Mouse (Mus musculus) liver, embryonic 15.5 days (tissue): ENCODE results near the gene Gm15557. TPM values are rescaled to one million over a fixed set of nuclear protein-coding genes. Genes with fewer than 3 reads are reported as not detected.

Source experiments
- ATAC-seq: fragments of 200-750 bp; cut with Nextera tagmentation; 2 replicates; pipeline ENCODE4 v1.8.0; 2017; ENCODE audit warnings: moderate number of reproducible peaks, mild to moderate bottlenecking, moderate library complexity; ENCODE audit not compliant: insufficient read depth
- H3K27ac ChIP-seq: fragments of 300-500 bp; sonication (generic); replicated peaks from 2 replicates; pipeline ENCODE4 v1.5.1; 2015; ENCODE audit warnings: mild to moderate bottlenecking, inconsistent platforms
- H3K27me3 ChIP-seq: fragments of 300-500 bp; sonication (generic); 2 replicates; pipeline ENCODE4 v1.6.1; 2015; ENCODE audit warnings: mild to moderate bottlenecking, inconsistent platforms
- H3K36me3 ChIP-seq: fragments of 300-500 bp; sonication (generic); replicated peaks from 2 replicates; pipeline ENCODE4 v1.6.1; 2015; ENCODE audit warnings: moderate library complexity, mild to moderate bottlenecking, inconsistent platforms
- H3K4me1 ChIP-seq: fragments of 300-500 bp; sonication (generic); replicated peaks from 2 replicates; pipeline ENCODE4 v1.6.1; 2015; ENCODE audit warnings: inconsistent platforms
- H3K4me2 ChIP-seq: fragments of 300-500 bp; sonication (generic); 2 replicates; pipeline ENCODE4 v1.6.1; 2015; ENCODE audit warnings: moderate library complexity, mild to moderate bottlenecking, inconsistent platforms
- H3K4me3 ChIP-seq: fragments of 300-500 bp; sonication (generic); replicated peaks from 2 replicates; pipeline ENCODE4 v1.5.1; 2015; ENCODE audit warnings: mild to moderate bottlenecking, inconsistent platforms
- H3K9ac ChIP-seq: fragments of 300-500 bp; sonication (generic); 2 replicates; pipeline ENCODE4 v1.6.1; 2015; ENCODE audit warnings: moderate library complexity, mild to moderate bottlenecking, inconsistent platforms
- H3K9me3 ChIP-seq: fragments of 300-500 bp; sonication (generic); replicated peaks from 2 replicates; pipeline ENCODE4 v1.6.1; 2016; ENCODE audit warnings: inconsistent platforms
- WGBS: fragments of 180-500 bp; shearing (Covaris S2); methylation state at CpG from one replicate; pipeline ENCODE4 v1.1.7; 2015; ENCODE audit warnings: mixed read lengths; ENCODE audit not compliant: insufficient replicate concordance; 5-methylcytosine and 5-hydroxymethylcytosine counted together
- polyA plus RNA-seq: library from polyadenylated mRNA; unstranded; fragments of >200 nt; fragmentation: Nextera tagmentation; extraction: Ambion mirVana; gene quantifications from 2 replicates; pipeline ENCODE4 v1.2.1, GENCODE M21; 2015

Gm15557 gene
- polyA plus RNA-seq, 1 experiment from 2014 or later, result not detected

DNA sequence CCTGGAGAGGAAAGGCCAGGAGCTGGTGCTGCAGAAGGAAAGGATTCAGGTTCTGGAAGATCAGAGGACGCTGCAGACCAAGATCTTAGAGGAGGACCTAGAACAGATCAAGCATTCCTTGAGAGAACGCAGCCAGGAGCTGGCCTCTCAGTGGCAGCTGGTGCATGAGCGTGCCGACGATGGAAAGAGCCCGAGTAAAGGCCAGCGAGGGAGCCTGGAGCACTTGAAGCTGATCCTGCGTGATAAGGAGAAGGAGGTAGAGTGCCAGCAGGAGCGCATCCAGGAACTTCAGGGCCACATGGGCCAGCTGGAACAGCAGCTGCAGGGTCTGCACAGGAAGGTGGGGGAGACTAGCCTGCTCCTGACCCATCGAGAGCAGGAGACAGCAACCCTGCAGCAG is 50.6 kb downstream of the Gm15557 start:
- Histone ChIP-seq H3K27ac (peak overlapping the region; percentile 91; the same call in 1 of the 2 replicates), H3K4me1 (peaks cover 88% of the 10 kb centered on the region)
- no peak for ATAC-seq

DNA sequence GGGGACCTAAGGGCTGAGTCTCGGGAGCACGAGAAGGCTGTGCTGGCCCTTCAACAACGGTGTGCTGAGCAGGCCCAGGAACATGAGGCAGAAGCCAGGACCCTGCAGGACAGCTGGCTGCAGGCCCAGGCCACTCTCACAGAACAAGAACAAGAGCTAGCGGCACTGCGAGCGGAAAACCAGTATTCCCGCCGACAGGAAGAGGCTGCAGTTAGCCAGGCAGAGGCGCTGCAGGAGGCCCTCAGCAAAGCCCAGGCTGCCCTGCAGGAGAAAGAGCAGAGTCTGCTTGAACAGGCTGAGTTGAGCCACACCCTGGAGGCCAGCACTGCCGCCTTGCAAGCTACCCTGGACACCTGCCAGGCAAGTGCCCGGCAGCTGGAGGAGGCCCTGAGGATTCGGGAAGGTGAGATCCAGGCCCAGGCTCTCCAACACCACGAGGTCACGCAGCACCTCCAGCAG is 51.4 kb downstream of the Gm15557 start:
- H3K9me3 ChIP-seq, result no peaks in the 10 kb centered on the region
- H3K4me1 ChIP-seq, result peaks cover 83% of the 10 kb centered on the region
- H3K4me3 ChIP-seq, result peak overlapping the region; percentile 58
- H3K36me3 ChIP-seq, result peaks cover 94% of the 10 kb centered on the region
- 62% methylated on average over 14 of the region's 14 CpGs for WGBS
- peak; percentile 37 for ATAC-seq
- H3K9ac ChIP-seq, result peak overlapping the region; percentile 61
- peak overlapping the region; percentile 80 for H3K4me2 ChIP-seq
- H3K27me3 ChIP-seq, result no peaks in the 10 kb centered on the region
- H3K27ac ChIP-seq, result peak overlapping the region; percentile 91; the same call in 1 of the 2 replicates

More for the DNA sequence above, 50.6 kb downstream of the Gm15557 start:
- WGBS, result 83% methylated on average over 10 of the region's 10 CpGs
- Histone ChIP-seq H3K4me3 (peak overlapping the region; percentile 58), H3K36me3 (peaks cover 94% of the 10 kb centered on the region), H3K27me3 (no peaks in the 10 kb centered on the region), H3K4me2 (peak overlapping the region; percentile 80), H3K9ac (peak overlapping the region; percentile 61; the same call in 1 of the 2 replicates), H3K9me3 (no peaks in the 10 kb centered on the region)

Other genes starting within 250 kb of the Gm15557 start
- 51.4 and 56.9 TPM in 2 replicates for gene Trpc4ap, start 248.3 kb upstream of the Gm15557 start, polyA plus RNA-seq
- 27.6 and 31.9 TPM in 2 replicates for gene Edem2, start 211.3 kb upstream of the Gm15557 start, polyA plus RNA-seq
- gene Gm17581, start 204.9 kb upstream of the Gm15557 start, polyA plus RNA-seq, result not detected in 2 replicates
- 1.2 and 1.5 TPM in 2 replicates for gene Procr, start 189.6 kb upstream of the Gm15557 start, polyA plus RNA-seq
- 0.03 TPM in 1 of 2 replicates, not detected in the other for gene Mmp24, start 165.4 kb upstream of the Gm15557 start, polyA plus RNA-seq
- 4.9 and 5.6 TPM in 2 replicates for gene BC029722, start 121.3 kb upstream of the Gm15557 start, polyA plus RNA-seq
- 131 and 135 TPM in 2 replicates for gene Eif6, start 113.8 kb upstream of the Gm15557 start, polyA plus RNA-seq
- 0.07 and 0.09 TPM in 2 replicates for gene Fam83c, start 105.9 kb upstream of the Gm15557 start, polyA plus RNA-seq
- gene Uqcc1, start 10.4 kb upstream of the Gm15557 start, polyA plus RNA-seq, result 32.1 and 33.5 TPM in 2 replicates
- not detected in 2 replicates for gene Gdf5, start 4.6 kb downstream of the Gm15557 start, polyA plus RNA-seq
- 8.2 and 9.7 TPM in 2 replicates for gene Cep250, start 15.7 kb downstream of the Gm15557 start, polyA plus RNA-seq
- gene 6430550D23Rik, start 67.2 kb downstream of the Gm15557 start, polyA plus RNA-seq, result 0.78 and 0.90 TPM in 2 replicates
- 103 and 122 TPM in 2 replicates for gene Ergic3, start 67.3 kb downstream of the Gm15557 start, polyA plus RNA-seq
- gene Fer1l4, start 112.2 kb downstream of the Gm15557 start, polyA plus RNA-seq, result not detected in 2 replicates
- gene Spag4, start 124.4 kb downstream of the Gm15557 start, polyA plus RNA-seq, result 0.62 and 1.1 TPM in 2 replicates
- gene Cpne1, start 171.2 kb downstream of the Gm15557 start, polyA plus RNA-seq, result 20.8 and 22.6 TPM in 2 replicates
- gene Rbm12, start 171.2 kb downstream of the Gm15557 start, polyA plus RNA-seq, result 7.4 and 9.7 TPM in 2 replicates
- gene Gm28036, start 186.4 kb downstream of the Gm15557 start, polyA plus RNA-seq, result 3.9 and 4.0 TPM in 2 replicates
- 159 and 192 TPM in 2 replicates for gene Romo1, start 203.3 kb downstream of the Gm15557 start, polyA plus RNA-seq
- 50.7 and 52.3 TPM in 2 replicates for gene Nfs1, start 203.5 kb downstream of the Gm15557 start, polyA plus RNA-seq
- gene Rbm39, start 239.5 kb downstream of the Gm15557 start, polyA plus RNA-seq, result 207 and 223 TPM in 2 replicates